Mouse (Mus musculus) lung, embryonic 14.5 days (tissue): ENCODE results near the gene A130010J15Rik. TPM values are rescaled to one million over a fixed set of nuclear protein-coding genes. Genes with fewer than 3 reads are reported as not detected.

Experiments
- ATAC-seq: fragments of 200-750 bp; cut with Nextera tagmentation; 2 replicates; pipeline ENCODE4 v1.8.0; 2017; ENCODE audit warnings: mild to moderate bottlenecking, moderate TSS enrichment, moderate library complexity; ENCODE audit not compliant: insufficient read depth
- DNase-seq: peaks from one replicate; pipeline ENCODE4 v3.0.0-alpha.2; 2015
- H3K27ac ChIP-seq: fragments of 300-500 bp; sonication (generic); 2 replicates; pipeline ENCODE4 v1.5.1; 2014; ENCODE audit warnings: low read depth, mild to moderate bottlenecking, moderate library complexity
- H3K27me3 ChIP-seq: fragments of 300-500 bp; sonication (generic); 2 replicates; pipeline ENCODE4 v1.6.1; 2014; ENCODE audit warnings: low read length, control low read depth; ENCODE audit not compliant: insufficient read depth
- H3K36me3 ChIP-seq: fragments of 300-500 bp; sonication (generic); 2 replicates; pipeline ENCODE4 v1.6.1; 2014; ENCODE audit warnings: control low read depth; ENCODE audit not compliant: insufficient read depth
- H3K4me1 ChIP-seq: fragments of 300-500 bp; sonication (generic); 2 replicates; pipeline ENCODE4 v1.6.1; 2014; ENCODE audit warnings: antibody characterized with exemption, control low read depth; ENCODE audit not compliant: insufficient read depth
- H3K4me2 ChIP-seq: fragments of 300-500 bp; sonication (generic); 2 replicates; pipeline ENCODE4 v1.6.1; 2014; ENCODE audit warnings: mild to moderate bottlenecking
- H3K4me3 ChIP-seq: fragments of 300-500 bp; sonication (generic); 2 replicates; pipeline ENCODE4 v1.5.1; 2014; ENCODE audit warnings: low read depth, low read length
- H3K9ac ChIP-seq: fragments of 300-500 bp; sonication (generic); 2 replicates; pipeline ENCODE4 v1.6.1; 2014
- H3K9me3 ChIP-seq: fragments of 300-500 bp; sonication (generic); 2 replicates; pipeline ENCODE4 v1.6.1; 2016; ENCODE audit warnings: low read depth, low read length, control low read depth
- CTCF ChIP-seq: IDR thresholded peaks from 2 replicates; pipeline ENCODE4 v1.5.1; 2016; ENCODE audit warnings: antibody characterized with exemption, low read depth
- WGBS: fragments of 180-500 bp; shearing (Covaris S2); extraction: QIAGEN DNeasy Blood & Tissue Kit; methylation state at CpG from one replicate; pipeline ENCODE4 v1.1.7; 2014; 5-methylcytosine and 5-hydroxymethylcytosine counted together
- polyA plus RNA-seq: library from polyadenylated mRNA; unstranded; fragments of >200 nt; fragmentation: Nextera tagmentation; extraction: Ambion mirVana; gene quantifications from 2 replicates; pipeline ENCODE4 v1.2.1, GENCODE M21; 2014

The A130010J15Rik gene
- polyA plus RNA-seq, 1 experiment from 2014 or later, result 16.0 TPM

GRCm38 (mm10) chr1:193130456-193130825 is 37.4 kb upstream of the A130010J15Rik start:
- no peak overlapping the region for H3K9ac ChIP-seq
- no peak overlapping the region for H3K27ac ChIP-seq
- TF ChIP-seq CTCF, result no peak
- no peaks in the 10 kb centered on the region for H3K27me3 ChIP-seq
- DNase-seq (no peak), ATAC-seq (peak; percentile 64)
- H3K9me3 ChIP-seq, result no peaks in the 10 kb centered on the region
- peak overlapping the region; percentile 96 for H3K4me3 ChIP-seq
- 19% methylated on average over 11 of the region's 11 CpGs for WGBS
- 0 out of 2 replicates have a peak, but pooled peaks cover 2% of the 10 kb centered on the region for H3K4me1 ChIP-seq
- peak overlapping the region; percentile 72 for H3K4me2 ChIP-seq
- H3K36me3 ChIP-seq, result peaks cover 18% of the 10 kb centered on the region

GRCm38 (mm10) chr1:193130839-193131238 is 37.0 kb upstream of the A130010J15Rik start:
- H3K9ac ChIP-seq, result no peak overlapping the region
- no peak for TF ChIP-seq CTCF
- ATAC-seq, result peak; percentile 20; the same call in 1 of the 2 replicates

GRCm38 (mm10) chr1:193131311-193131948 is 36.4 kb upstream of the A130010J15Rik start:
- Histone ChIP-seq H3K36me3 (peaks cover 17% of the 10 kb centered on the region), H3K27ac (no peak overlapping the region), H3K27me3 (no peaks in the 10 kb centered on the region), H3K9me3 (no peaks in the 10 kb centered on the region), H3K9ac (no peak overlapping the region), H3K4me3 (no peak overlapping the region), H3K4me1 (0 out of 2 replicates have a peak, but pooled peaks cover 2% of the 10 kb centered on the region), H3K4me2 (no peak overlapping the region)
- 52% methylated on average over 6 of the region's 6 CpGs for WGBS
- ATAC-seq (no peak), DNase-seq (no peak)
- no peak for TF ChIP-seq CTCF

More at GRCm38 (mm10) chr1:193130839-193131238, 37.0 kb upstream of the A130010J15Rik start:
- Histone ChIP-seq H3K9me3 (no peaks in the 10 kb centered on the region), H3K27ac (no peak overlapping the region), H3K27me3 (no peaks in the 10 kb centered on the region), H3K36me3 (peaks cover 18% of the 10 kb centered on the region), H3K4me3 (peak overlapping the region; percentile 96; the same call in 1 of the 2 replicates), H3K4me1 (0 out of 2 replicates have a peak, but pooled peaks cover 2% of the 10 kb centered on the region), H3K4me2 (peak overlapping the region; percentile 72)
- 64% methylated on average over 8 of the region's 8 CpGs for WGBS
- no peak for DNase-seq

GRCm38 (mm10) chr1:193132385-193132784 is 35.5 kb upstream of the A130010J15Rik start:
- Histone ChIP-seq H3K36me3 (peaks cover 8% of the 10 kb centered on the region), H3K4me1 (0 out of 2 replicates have a peak, but pooled peaks cover 2% of the 10 kb centered on the region), H3K9ac (no peak overlapping the region), H3K27ac (no peak overlapping the region), H3K4me2 (no peak overlapping the region), H3K9me3 (no peaks in the 10 kb centered on the region), H3K4me3 (no peak overlapping the region), H3K27me3 (no peaks in the 10 kb centered on the region)
- DNase-seq (no peak), ATAC-seq (no peak)
- no peak for TF ChIP-seq CTCF

GRCm38 (mm10) chr1:193133726-193134125 is 34.1 kb upstream of the A130010J15Rik start:
- Histone ChIP-seq H3K4me2 (no peak overlapping the region), H3K4me3 (no peak overlapping the region), H3K27me3 (no peaks in the 10 kb centered on the region), H3K4me1 (0 out of 2 replicates have a peak, but pooled peaks cover 2% of the 10 kb centered on the region), H3K9ac (no peak overlapping the region), H3K36me3 (no peaks in the 10 kb centered on the region), H3K9me3 (no peaks in the 10 kb centered on the region), H3K27ac (no peak overlapping the region)
- ATAC-seq (no peak), DNase-seq (no peak)
- WGBS, result 88% methylated on average over 1 of the region's 1 CpGs
- TF ChIP-seq CTCF, result peak; percentile 29

- 15% methylated on average over 7 of the region's 7 CpGs for WGBS
- Histone ChIP-seq H3K4me3 (no peak overlapping the region), H3K4me1 (no peaks in the 10 kb centered on the region), H3K36me3 (no peaks in the 10 kb centered on the region), H3K27me3 (no peaks in the 10 kb centered on the region), H3K9ac (no peak overlapping the region), H3K9me3 (no peaks in the 10 kb centered on the region), H3K4me2 (no peak overlapping the region), H3K27ac (no peak overlapping the region)
- ATAC-seq (no peak), DNase-seq (peak; percentile 47)
- no peak for TF ChIP-seq CTCF
These were observed 29.8 kb upstream of the A130010J15Rik start for GRCm38 (mm10) chr1:193138087-193138486.

GRCm38 (mm10) chr1:193138669-193139068 is 29.2 kb upstream of the A130010J15Rik start:
- Histone ChIP-seq H3K4me1 (no peaks in the 10 kb centered on the region), H3K36me3 (no peaks in the 10 kb centered on the region), H3K27me3 (no peaks in the 10 kb centered on the region), H3K27ac (no peak overlapping the region), H3K4me2 (no peak overlapping the region), H3K9ac (no peak overlapping the region), H3K4me3 (no peak overlapping the region), H3K9me3 (no peaks in the 10 kb centered on the region)
- no peak for DNase-seq
- no peak for TF ChIP-seq CTCF
- ATAC-seq, result peak; percentile 47; the same call in 1 of the 2 replicates
- 37% methylated on average over 3 of the region's 3 CpGs for WGBS
